Mouse (Mus musculus): Measurements from ENCODE around the gene Ripk1.
A peak's percentile ranks its signal among the peaks of the same experiment; 100 is the strongest.

DNA sequence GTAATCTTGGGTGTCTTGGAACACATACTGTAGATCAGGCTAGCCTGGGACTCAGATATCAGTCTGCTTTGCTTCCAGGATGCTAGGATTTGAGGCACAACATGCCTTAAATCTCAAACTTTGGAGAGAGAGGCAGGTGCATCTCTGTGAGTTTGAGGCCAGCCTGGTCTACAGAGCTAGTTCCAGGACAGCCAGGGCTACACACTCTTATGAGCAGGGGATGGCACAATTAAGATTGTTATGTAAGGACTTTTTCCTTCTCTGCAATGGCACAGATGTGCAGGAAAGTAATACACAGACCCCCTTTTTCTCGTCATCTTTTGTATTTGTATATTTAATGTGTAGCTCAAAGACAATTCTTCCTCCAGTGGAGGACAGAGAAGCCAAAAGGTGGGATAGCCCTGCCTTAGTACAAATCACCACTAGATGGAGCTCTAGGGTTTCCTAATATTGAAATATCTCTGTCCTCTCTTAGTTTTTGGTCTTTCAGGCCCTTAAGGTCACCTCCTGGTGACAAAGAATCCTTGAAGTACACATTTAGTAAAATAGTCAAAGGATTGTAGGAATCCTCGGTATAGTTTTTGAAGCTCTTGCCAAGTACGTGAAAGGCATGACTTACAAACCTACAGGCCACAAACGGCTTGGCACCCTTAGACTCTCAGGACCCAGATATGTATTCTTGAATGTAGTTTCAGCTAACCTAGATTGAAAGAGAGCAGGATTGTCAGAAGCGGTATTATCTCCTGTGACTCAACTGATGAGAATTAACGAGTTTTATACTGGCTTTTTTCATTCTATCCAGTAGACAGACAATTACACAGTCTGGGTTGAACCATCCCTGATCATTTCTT is 45.4 kb upstream of the Ripk1 start:
- TF ChIP-seq CTCF (IDR thresholded peaks at IDR 0.05; ENCODE audit: low read depth) (peak; percentile 68), EP300 (IDR thresholded peaks at IDR 0.05; ENCODE audit: low read depth) (no peak)
